Mouse (Mus musculus) embryonic facial prominence, embryonic 15.5 days (tissue): Measurements from ENCODE around the gene Ak1. TPM values are rescaled to one million over a fixed set of nuclear protein-coding genes. Genes with fewer than 3 reads are reported as not detected.
A peak's percentile ranks its signal among the peaks of the same experiment; 100 is the strongest.

Source experiments
- ATAC-seq: fragments of 200-750 bp; cut with Nextera tagmentation; 2 replicates; pipeline ENCODE4 v1.8.0; 2017; ENCODE audit warnings: low read depth, moderate TSS enrichment; ENCODE audit not compliant: insufficient number of reproducible peaks, low FRiP score, low TSS enrichment
- H3K27ac ChIP-seq: fragments of 300-500 bp; sonication (generic); replicated peaks from 2 replicates; pipeline ENCODE4 v1.5.1; 2015; ENCODE audit warnings: mild to moderate bottlenecking, inconsistent platforms
- H3K27me3 ChIP-seq: fragments of 300-500 bp; sonication (generic); 2 replicates; pipeline ENCODE4 v1.6.1; 2015; ENCODE audit warnings: inconsistent platforms
- H3K36me3 ChIP-seq: fragments of 300-500 bp; sonication (generic); 2 replicates; pipeline ENCODE4 v1.6.1; 2015; ENCODE audit warnings: mild to moderate bottlenecking, inconsistent platforms
- H3K4me1 ChIP-seq: fragments of 300-500 bp; sonication (generic); 2 replicates; pipeline ENCODE4 v1.6.1; 2015; ENCODE audit warnings: inconsistent platforms
- H3K4me2 ChIP-seq: fragments of 300-500 bp; sonication (generic); replicated peaks from 2 replicates; pipeline ENCODE4 v1.6.1; 2015; ENCODE audit warnings: mild to moderate bottlenecking, inconsistent platforms
- H3K4me3 ChIP-seq: fragments of 300-500 bp; sonication (generic); replicated peaks from 2 replicates; pipeline ENCODE4 v1.5.1; 2015; ENCODE audit warnings: mild to moderate bottlenecking, inconsistent platforms
- H3K9ac ChIP-seq: fragments of 300-500 bp; sonication (generic); 2 replicates; pipeline ENCODE4 v1.6.1; 2015; ENCODE audit warnings: inconsistent platforms
- H3K9me3 ChIP-seq: fragments of 300-500 bp; sonication (generic); replicated peaks from 2 replicates; pipeline ENCODE4 v1.6.1; 2016; ENCODE audit warnings: inconsistent platforms
- WGBS: fragments of 180-500 bp; shearing (Covaris S2); methylation state at CpG from one replicate; pipeline ENCODE4 v1.1.7; 2015; 5-methylcytosine and 5-hydroxymethylcytosine counted together
- polyA plus RNA-seq: library from polyadenylated mRNA; unstranded; fragments of >200 nt; fragmentation: Nextera tagmentation; extraction: Ambion mirVana; gene quantifications from 2 replicates; pipeline ENCODE4 v1.2.1, GENCODE M21; 2015

Ak1 gene
- polyA plus RNA-seq = 67.9 and 83.8 TPM in 2 replicates

DNA sequence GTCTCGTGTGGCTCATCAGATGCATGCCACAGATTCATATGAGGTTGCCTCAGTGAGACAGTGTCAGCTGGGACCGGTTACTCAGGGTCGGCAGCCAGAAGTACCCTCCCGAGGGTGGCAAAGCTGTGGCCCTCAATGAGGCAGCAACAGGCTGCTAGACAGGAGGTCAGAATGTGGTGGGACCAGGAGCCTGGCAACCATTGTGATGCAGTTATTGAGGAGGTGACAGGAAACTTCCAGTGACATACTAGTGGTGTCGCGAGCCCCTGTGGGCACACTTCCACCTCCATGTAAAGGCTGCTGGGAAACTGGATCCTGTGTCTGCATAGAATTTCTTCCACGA lies at the start of gene Ak1:
Gene Ak1 (plus strand): TSS at position 242 of the 343 bp plus-strand sequence.
- H3K4me2 ChIP-seq = no peak within 1 kb of the TSS
- 16% methylated on average over 7 of the region's 7 CpGs for WGBS
- no peak within 1 kb of the TSS for H3K4me3 ChIP-seq
- H3K4me1 ChIP-seq = peaks cover 46% of the 10 kb centered on the region
- H3K9ac ChIP-seq = no peak within 1 kb of the TSS
- H3K27ac ChIP-seq = peak within 1 kb of the TSS; percentile 78
- H3K9me3 ChIP-seq = no peaks in the 10 kb centered on the region
- H3K36me3 ChIP-seq = peaks cover 24% of the 10 kb centered on the region
- H3K27me3 ChIP-seq = no peaks in the 10 kb centered on the region
- ATAC-seq = no peak

DNA sequence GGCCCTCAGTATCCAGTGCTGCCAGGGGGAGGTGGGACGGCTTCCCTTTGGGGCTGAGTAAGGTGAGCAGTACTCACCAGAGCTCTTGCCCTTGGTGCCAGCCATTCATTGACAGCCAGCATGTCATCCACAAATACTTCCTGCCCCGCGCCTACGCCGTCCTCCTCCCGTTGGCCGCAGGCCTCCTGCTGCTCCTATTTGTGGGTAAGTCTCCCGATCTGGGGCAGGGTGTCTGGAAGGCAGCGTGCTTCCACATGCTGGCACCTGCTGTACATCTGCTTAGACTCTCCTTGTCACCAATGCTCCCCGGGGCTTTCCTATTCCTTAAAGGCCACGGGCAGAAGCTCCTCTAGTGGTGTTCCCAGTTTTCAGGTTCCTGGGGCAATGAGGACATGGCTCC lies 49.4 kb upstream of the Ak1 start:
- ATAC-seq = no peak
- peaks cover 26% of the 10 kb centered on the region for H3K4me1 ChIP-seq
- no peak overlapping the region for H3K27ac ChIP-seq
- no peak overlapping the region for H3K4me2 ChIP-seq
- H3K9me3 ChIP-seq = no peaks in the 10 kb centered on the region
- 80% methylated on average over 11 of the region's 11 CpGs for WGBS
- no peak overlapping the region for H3K9ac ChIP-seq
- peaks cover 29% of the 10 kb centered on the region for H3K36me3 ChIP-seq
- H3K4me3 ChIP-seq = peak overlapping the region; percentile 86; the same call in 1 of the 2 replicates
- H3K27me3 ChIP-seq = no peaks in the 10 kb centered on the region

DNA sequence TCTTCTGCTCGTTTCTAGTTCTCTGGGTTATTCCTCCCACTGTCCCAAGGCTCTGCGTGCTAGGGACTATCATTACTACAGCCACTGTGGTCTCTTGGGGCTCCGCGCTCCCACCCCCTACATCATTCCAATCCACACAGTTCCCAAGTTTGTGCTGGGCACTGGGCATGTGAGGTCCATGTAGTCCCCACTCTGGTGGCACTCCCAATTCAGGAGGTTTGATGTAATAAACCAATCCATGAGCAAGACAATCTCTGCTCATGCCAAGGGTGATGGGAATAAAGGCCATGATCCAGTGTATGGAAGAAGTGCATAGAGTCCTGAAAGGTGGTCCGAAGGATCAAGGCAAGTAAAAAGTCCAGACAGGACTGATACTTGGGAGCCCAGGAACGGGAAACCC lies 47.1 kb upstream of the Ak1 start, which contains the start of gene Pip5kl1:
Gene Pip5kl1 (plus strand): TSS at position 301 of the 400 bp plus-strand sequence.
- peaks cover 12% of the 10 kb centered on the region for H3K27me3 ChIP-seq
- ATAC-seq = no peak

DNA sequence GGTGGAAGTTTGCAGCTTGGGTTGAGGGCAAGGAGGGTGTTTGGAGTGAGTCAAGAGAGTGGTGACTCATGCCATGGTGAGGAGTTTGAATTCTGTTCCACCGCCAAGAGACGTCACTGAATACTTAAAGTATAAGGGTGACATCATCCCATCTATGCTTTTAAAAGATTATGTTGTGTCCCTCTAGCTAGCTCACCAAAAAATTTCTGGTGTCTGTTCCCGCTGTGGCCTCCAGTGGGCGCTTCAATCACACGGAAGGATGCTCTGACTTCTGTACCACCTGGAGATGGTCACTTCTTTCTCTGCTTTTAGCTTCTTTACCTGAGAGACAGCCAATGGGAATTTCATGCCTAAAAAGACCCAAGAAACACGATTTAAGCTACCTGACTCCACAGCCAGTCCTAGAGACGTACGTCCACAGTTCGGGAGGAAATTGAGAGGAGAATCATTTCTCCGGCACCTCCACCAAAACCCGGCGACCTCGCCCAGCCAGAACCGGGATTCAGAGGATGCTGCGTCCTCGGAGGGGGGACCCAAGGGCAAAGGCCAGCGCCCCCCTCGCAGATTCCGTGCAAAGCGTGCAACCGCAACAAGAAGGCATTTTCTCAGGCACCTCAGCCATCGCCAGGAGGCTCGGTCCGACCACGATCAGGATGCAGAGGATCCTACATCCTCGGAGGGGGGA lies 46.5 kb upstream of the Ak1 start:
- H3K36me3 ChIP-seq = peaks cover 9% of the 10 kb centered on the region; the same call in 1 of the 2 replicates
- peaks cover 18% of the 10 kb centered on the region for H3K27me3 ChIP-seq
- H3K9me3 ChIP-seq = no peaks in the 10 kb centered on the region
- peaks cover 26% of the 10 kb centered on the region for H3K4me1 ChIP-seq
- no peak for ATAC-seq
- WGBS = under 1% methylated on average over 26 of the region's 26 CpGs
- H3K4me3 ChIP-seq = peak overlapping the region; percentile 43
- H3K9ac ChIP-seq = no peak overlapping the region
- peak overlapping the region; percentile 95 for H3K4me2 ChIP-seq
- no peak overlapping the region for H3K27ac ChIP-seq

More for the DNA sequence above, 47.1 kb upstream of the Ak1 start, which contains the start of gene Pip5kl1:
- Histone ChIP-seq H3K4me2 (peak within 1 kb of the TSS; percentile 95), H3K4me3 (peak within 1 kb of the TSS; percentile 43), H3K36me3 (peaks cover 9% of the 10 kb centered on the region; the same call in 1 of the 2 replicates), H3K9me3 (no peaks in the 10 kb centered on the region), H3K27ac (no peak within 1 kb of the TSS), H3K4me1 (peaks cover 26% of the 10 kb centered on the region), H3K9ac (no peak within 1 kb of the TSS)
- 77% methylated on average over 6 of the region's 6 CpGs for WGBS

DNA sequence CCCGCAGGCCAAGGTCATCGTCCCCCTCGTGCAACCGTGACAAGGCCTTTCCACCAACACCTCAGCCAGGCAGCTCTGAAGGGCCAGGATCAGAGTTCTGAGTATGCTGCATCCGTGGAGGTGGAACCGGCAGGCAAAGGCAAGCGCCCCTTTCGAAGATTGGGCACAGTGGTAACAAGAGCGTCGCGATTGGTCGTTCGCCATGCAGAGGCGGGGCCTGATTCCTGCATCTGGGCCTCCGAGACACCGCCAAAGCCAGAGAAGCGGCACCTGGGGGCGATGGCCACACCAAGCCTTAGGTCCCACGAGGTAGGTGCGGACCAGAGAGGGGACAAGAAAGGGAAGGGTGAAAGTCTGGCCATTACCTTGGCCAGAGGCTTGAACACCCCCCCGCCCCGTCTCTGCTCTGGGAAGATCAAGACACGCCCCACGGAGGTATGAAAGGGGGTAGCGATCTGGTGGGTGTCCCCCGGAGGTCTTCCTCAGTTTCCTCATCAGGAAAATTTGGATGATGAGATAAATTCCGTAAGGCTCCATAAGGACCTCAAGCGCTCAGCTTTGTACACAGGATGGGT lies 45.9 kb upstream of the Ak1 start, which contains the start of gene 9430097D07Rik:
Gene 9430097D07Rik (minus strand): TSS at position 99 of the 575 bp plus-strand sequence.
- peaks cover 21% of the 10 kb centered on the region for H3K27me3 ChIP-seq
- no peaks in the 10 kb centered on the region for H3K9me3 ChIP-seq
- H3K9ac ChIP-seq = no peak within 1 kb of the TSS
- H3K4me1 ChIP-seq = peaks cover 26% of the 10 kb centered on the region
- ATAC-seq = no peak
- no peak within 1 kb of the TSS for H3K27ac ChIP-seq
- peaks cover 9% of the 10 kb centered on the region; the same call in 1 of the 2 replicates for H3K36me3 ChIP-seq
- WGBS = 7% methylated on average over 28 of the region's 28 CpGs
- H3K4me2 ChIP-seq = peak within 1 kb of the TSS; percentile 95
- peak within 1 kb of the TSS; percentile 43 for H3K4me3 ChIP-seq

DNA sequence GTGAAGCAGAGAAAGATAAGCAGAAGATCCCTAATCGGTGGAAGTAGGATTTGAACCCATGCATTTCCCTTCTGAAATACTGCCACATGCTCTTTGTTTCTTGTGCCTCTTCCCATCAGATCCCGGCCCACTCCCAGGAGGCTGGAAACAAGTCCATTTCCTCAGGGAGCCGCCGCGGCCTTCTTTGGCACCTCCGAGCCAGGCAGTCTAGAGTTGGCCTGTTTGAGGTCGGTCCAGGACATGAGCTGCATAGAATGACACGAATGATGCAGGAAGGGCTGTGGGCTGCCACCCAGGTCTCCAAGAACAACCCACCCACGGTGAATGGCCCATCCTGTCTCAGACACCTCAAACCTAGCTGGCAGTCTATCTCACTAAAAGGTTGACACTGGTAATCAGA lies 45.0 kb upstream of the Ak1 start:
- Histone ChIP-seq H3K27me3 (peaks cover 21% of the 10 kb centered on the region), H3K4me3 (no peak overlapping the region), H3K9me3 (no peaks in the 10 kb centered on the region), H3K36me3 (peaks cover 9% of the 10 kb centered on the region; the same call in 1 of the 2 replicates), H3K9ac (no peak overlapping the region), H3K4me2 (no peak overlapping the region), H3K27ac (no peak overlapping the region), H3K4me1 (peaks cover 22% of the 10 kb centered on the region)
- ATAC-seq = no peak
- 87% methylated on average over 9 of the region's 9 CpGs for WGBS

DNA sequence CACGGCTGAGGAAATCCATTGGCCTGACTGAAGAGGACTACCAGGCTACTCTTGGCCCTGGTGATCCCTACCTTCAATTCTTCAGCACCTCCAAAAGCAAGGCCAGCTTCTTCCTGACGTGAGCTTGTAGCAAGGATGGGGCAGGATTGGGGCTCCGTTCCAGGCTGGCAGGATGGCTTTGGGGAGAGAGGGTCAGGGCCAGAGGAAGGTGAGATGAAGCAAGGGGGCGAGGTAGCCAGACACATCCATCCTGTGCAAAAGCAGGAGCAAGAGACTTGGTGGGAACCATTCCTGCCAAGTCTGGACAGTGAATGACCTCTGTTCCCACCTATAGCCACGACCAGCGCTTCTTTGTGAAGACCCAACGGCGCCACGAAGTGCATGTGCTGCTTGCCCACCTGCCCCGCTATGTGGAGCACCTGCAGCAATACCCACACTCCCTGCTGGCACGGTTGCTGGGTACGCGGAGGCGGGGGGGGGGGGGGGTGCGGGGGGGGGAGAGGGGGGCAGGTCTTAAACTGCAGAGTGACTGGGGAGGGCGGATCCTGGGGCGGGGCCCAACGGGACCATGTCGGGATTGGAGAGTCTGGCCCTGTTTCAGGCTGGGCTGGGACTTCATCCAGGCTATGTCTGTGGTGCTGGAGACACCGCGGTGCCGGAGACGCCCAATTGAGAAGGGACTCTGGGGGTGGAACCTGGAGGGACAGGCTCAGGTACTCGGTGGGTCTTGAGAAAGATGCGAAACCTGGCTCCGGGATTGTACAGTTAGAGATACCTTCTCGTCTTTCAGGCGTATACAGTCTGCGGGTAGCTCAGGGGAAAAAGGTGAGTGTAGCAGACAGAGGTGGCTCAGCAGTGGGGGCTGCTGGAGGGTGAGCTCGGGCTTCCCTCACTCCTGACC lies 43.2 kb upstream of the Ak1 start:
- Histone ChIP-seq H3K4me3 (no peak overlapping the region), H3K9me3 (no peaks in the 10 kb centered on the region), H3K4me1 (peaks cover 20% of the 10 kb centered on the region), H3K4me2 (no peak overlapping the region), H3K36me3 (peaks cover 2% of the 10 kb centered on the region; the same call in 1 of the 2 replicates), H3K9ac (no peak overlapping the region), H3K27me3 (peaks cover 30% of the 10 kb centered on the region), H3K27ac (no peak overlapping the region)
- WGBS = 36% methylated on average over 24 of the region's 30 CpGs
- ATAC-seq = no peak

DNA sequence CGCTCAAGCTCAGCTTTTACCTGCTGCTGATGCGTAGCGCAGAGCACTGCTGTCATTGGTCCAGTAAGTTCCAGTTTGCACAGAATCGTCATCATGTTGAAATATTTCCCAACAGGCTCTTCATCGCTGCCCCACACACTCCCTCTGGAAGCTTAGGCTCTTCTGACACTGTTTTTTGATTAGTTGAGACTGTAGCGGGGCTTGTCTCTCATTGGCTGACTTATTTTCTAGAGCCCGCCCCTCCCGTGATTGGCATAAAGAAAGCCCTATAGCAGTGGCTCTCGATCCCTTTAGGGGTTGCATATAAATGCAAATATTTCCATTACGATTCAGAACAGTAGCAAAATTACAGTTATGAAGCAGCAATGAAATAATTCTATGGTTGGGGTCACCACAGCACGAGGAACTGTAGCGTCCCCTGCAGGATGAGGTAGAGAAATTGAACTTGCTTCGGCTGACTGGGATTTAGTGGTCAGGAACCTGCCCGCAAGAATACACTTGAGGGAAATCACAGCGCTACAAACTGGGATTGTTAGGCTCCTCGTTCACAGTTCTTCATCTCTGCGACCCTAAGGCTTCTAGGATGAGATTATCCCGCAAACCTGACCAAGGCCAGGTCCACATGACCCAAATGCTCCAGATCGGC lies 40.0 kb upstream of the Ak1 start:
- peaks cover 30% of the 10 kb centered on the region for H3K27me3 ChIP-seq
- H3K4me3 ChIP-seq = peak overlapping the region; percentile 22; the same call in 1 of the 2 replicates
- no peak for ATAC-seq
- H3K9ac ChIP-seq = no peak overlapping the region
- WGBS = 32% methylated on average over 19 of the region's 19 CpGs
- H3K9me3 ChIP-seq = no peaks in the 10 kb centered on the region
- no peaks in the 10 kb centered on the region for H3K36me3 ChIP-seq
- H3K4me2 ChIP-seq = peak overlapping the region; percentile 22
- H3K4me1 ChIP-seq = peaks cover 6% of the 10 kb centered on the region
- no peak overlapping the region for H3K27ac ChIP-seq

DNA sequence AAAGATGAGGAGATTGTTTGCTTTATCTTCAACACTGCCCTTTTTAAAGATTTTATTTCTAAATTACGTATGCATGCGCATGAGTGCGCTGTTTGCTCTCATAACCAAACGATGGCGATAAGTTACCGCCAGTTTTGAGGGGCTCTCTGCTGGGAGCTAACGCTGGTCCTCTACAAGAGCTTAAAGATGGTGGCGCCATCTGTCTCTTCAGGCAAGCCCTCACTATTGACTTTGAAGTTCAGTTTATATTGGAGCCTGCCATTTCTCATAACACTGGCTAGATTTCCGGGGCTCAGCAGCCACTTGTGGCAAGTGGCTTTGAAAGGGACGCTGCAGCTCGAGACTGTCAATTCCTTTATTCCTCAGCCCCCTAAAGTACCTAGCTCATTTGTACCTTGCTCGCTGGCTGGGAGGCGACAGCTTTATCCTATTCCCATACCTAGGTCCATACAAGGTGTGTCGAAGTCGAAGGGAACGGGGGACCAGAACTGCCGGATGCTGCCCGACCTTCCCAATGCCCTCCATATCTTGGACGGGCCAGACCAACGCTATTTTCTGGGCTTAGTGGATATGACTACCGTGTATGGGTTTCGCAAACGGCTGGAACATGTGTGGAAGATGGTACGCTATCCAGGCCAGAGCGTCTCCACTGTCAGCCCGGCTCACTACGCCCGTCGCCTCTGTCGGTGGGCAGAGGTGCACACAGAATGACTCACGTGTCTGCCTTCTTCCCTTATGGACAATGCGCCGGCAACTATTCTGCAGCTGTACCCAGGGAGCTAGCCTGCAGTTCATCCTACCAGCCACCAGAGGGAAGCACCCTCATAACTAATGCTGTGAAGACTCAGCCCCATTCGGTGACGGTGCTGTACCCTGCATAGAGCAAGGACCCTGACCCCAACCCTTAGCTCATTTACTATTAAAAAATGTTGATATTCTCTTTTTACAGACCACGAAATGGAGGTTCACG lies 38.4 kb upstream of the Ak1 start:
- Histone ChIP-seq H3K27ac (no peak overlapping the region), H3K4me3 (peak overlapping the region; percentile 26), H3K4me1 (peaks cover 18% of the 10 kb centered on the region), H3K36me3 (no peaks in the 10 kb centered on the region), H3K9me3 (no peaks in the 10 kb centered on the region), H3K27me3 (peaks cover 26% of the 10 kb centered on the region), H3K9ac (no peak overlapping the region), H3K4me2 (peak overlapping the region; percentile 47)
- WGBS = 12% methylated on average over 37 of the region's 37 CpGs
- ATAC-seq = peak; percentile 72; the same call in 1 of the 2 replicates
